Mouse (Mus musculus) layer of hippocampus, postnatal 10 days (tissue): Measurements from ENCODE around the gene Ilf3. TPM values are rescaled to one million over a fixed set of nuclear protein-coding genes. Genes with fewer than 3 reads are reported as not detected.

Experiments
- DNase-seq, 2 experiments: peaks; one replicate each; pipeline ENCODE4 v3.0.0; 2021; ENCODE audit warnings: low spot score in 2 of 2
- total RNA-seq, 2 experiments: library from RNA; stranded (reverse); gene quantifications; 2 replicates each; pipeline ENCODE4 v1.2.3; 2021

Ilf3 gene
- total RNA-seq, 2 experiments from 2014 or later = 92.4 to 96.7 TPM

- no peak for DNase-seq
Measured at GRCm38 (mm10) chr9:21437577-21437976, 69.9 kb downstream of the Ilf3 start.

GRCm38 (mm10) chr9:21438219-21438618, 70.5 kb downstream of the Ilf3 start:
- no peak for DNase-seq

- DNase-seq = no peak
Measured at GRCm38 (mm10) chr9:21439456-21439855, 71.8 kb downstream of the Ilf3 start.

GRCm38 (mm10) chr9:21439914-21440313, 72.2 kb downstream of the Ilf3 start:
- DNase-seq = no peak

- DNase-seq = no peak
Measured at GRCm38 (mm10) chr9:21440387-21440786, 72.7 kb downstream of the Ilf3 start.

GRCm38 (mm10) chr9:21443853-21444252, 76.2 kb downstream of the Ilf3 start:
- no peak for DNase-seq

- no peak for DNase-seq
Measured at GRCm38 (mm10) chr9:21444574-21444973, 76.9 kb downstream of the Ilf3 start.

GRCm38 (mm10) chr9:21445081-21445744, 77.5 kb downstream of the Ilf3 start:
- DNase-seq = no peak

- no peak for DNase-seq
Measured at GRCm38 (mm10) chr9:21447778-21448177, 80.1 kb downstream of the Ilf3 start.

GRCm38 (mm10) chr9:21449710-21450109, 82.0 kb downstream of the Ilf3 start:
- DNase-seq = no peak

- no peak for DNase-seq
Measured at GRCm38 (mm10) chr9:21450270-21450669, 82.6 kb downstream of the Ilf3 start.

- no peak for DNase-seq
Measured at GRCm38 (mm10) chr9:21451391-21451790, 83.7 kb downstream of the Ilf3 start.

GRCm38 (mm10) chr9:21451870-21452269, 84.2 kb downstream of the Ilf3 start:
- DNase-seq = no peak

GRCm38 (mm10) chr9:21453003-21453402, 85.3 kb downstream of the Ilf3 start:
- DNase-seq = no peak

- no peak for DNase-seq
Measured at GRCm38 (mm10) chr9:21453459-21453858, 85.8 kb downstream of the Ilf3 start.

GRCm38 (mm10) chr9:21454556-21454955, 86.9 kb downstream of the Ilf3 start:
- no peak for DNase-seq

Other genes starting within 250 kb of the Ilf3 start
- gene Tyk2, start 236.6 kb upstream of the Ilf3 start, total RNA-seq = 10 to 100 TPM; 12.7 to 14.0 TPM
- 100 to 1,000 TPM; 136 to 139 TPM for gene Cdc37, start 217.9 kb upstream of the Ilf3 start, total RNA-seq
- gene Pde4a, start 202.2 kb upstream of the Ilf3 start, total RNA-seq = 10 to 100 TPM; 58.9 to 59.5 TPM
- 10 to 100 TPM; 51.7 to 56.5 TPM for gene Keap1, start 128.5 kb upstream of the Ilf3 start, total RNA-seq
- gene S1pr5, start 119.4 kb upstream of the Ilf3 start, total RNA-seq = 1 to 10 TPM; 2.4 to 3.0 TPM
- gene Atg4d, start 102.6 kb upstream of the Ilf3 start, total RNA-seq = 10 to 100 TPM; 28.8 to 29.4 TPM
- gene Kri1, start 79.9 kb upstream of the Ilf3 start, total RNA-seq = 10 to 100 TPM; 37.7 to 39.2 TPM
- gene Cdkn2d, start 76.5 kb upstream of the Ilf3 start, total RNA-seq = 10 to 100 TPM; 66.7 to 69.5 TPM
- gene Ap1m2, start 55.5 kb upstream of the Ilf3 start, total RNA-seq = 1 to 10 TPM in 1 of 2 experiments, under 1 TPM in 1; 0.45 to 1.3 TPM
- 10 to 100 TPM; 62.2 to 63.6 TPM for gene Slc44a2, start 47.2 kb upstream of the Ilf3 start, total RNA-seq
- 10 to 100 TPM; 34.2 to 42.0 TPM for gene Qtrt1, start 44.0 kb downstream of the Ilf3 start, total RNA-seq
- 10 to 100 TPM; 65.2 to 67.7 TPM for gene Dnm2, start 57.0 kb downstream of the Ilf3 start, total RNA-seq
- gene Tmed1, start 142.4 kb downstream of the Ilf3 start, total RNA-seq = 10 to 100 TPM; 17.7 to 21.2 TPM
- gene AB124611, start 158.3 kb downstream of the Ilf3 start, total RNA-seq = under 1 TPM; 0.30 to 0.67 TPM
- gene Carm1, start 179.0 kb downstream of the Ilf3 start, total RNA-seq = 10 to 100 TPM; 75.7 to 84.3 TPM
- 10 to 100 TPM; 53.7 to 54.6 TPM for gene Timm29, start 224.9 kb downstream of the Ilf3 start, total RNA-seq
- gene Yipf2, start 225.0 kb downstream of the Ilf3 start, total RNA-seq = 10 to 100 TPM; 11.3 to 12.3 TPM
- gene Smarca4, start 248.3 kb downstream of the Ilf3 start, total RNA-seq = 100 to 1,000 TPM; 122 to 123 TPM